Mouse (Mus musculus) neutrophil, adult 5-6 weeks (primary cell): Measurements from ENCODE around the gene Sh3bp5. TPM values are rescaled to one million over a fixed set of nuclear protein-coding genes. Genes with fewer than 3 reads are reported as not detected.
"Not testable (repeated sequence)": the region's sequence is repeated elsewhere in the genome, so short reads cannot be mapped to it uniquely, and the experiment has no call there.

Experiments used
- ATAC-seq: fragments of 151-379, 151-347 bp; 2 replicates; pipeline ENCODE4 v1.8.0; 2017; ENCODE audit warnings: mild to moderate bottlenecking, moderate TSS enrichment; ENCODE audit not compliant: insufficient number of reproducible peaks, poor library complexity, low FRiP score, severe bottlenecking; ENCODE audit errors: extremely low read depth
- total RNA-seq: library from RNA; stranded (forward); fragments of 200-1000 nt; gene quantifications from 2 replicates; pipeline ENCODE4 v1.2.3, GENCODE M21; 2017

Gene Sh3bp5
- total RNA-seq, result 110 and 118 TPM in 2 replicates

DNA sequence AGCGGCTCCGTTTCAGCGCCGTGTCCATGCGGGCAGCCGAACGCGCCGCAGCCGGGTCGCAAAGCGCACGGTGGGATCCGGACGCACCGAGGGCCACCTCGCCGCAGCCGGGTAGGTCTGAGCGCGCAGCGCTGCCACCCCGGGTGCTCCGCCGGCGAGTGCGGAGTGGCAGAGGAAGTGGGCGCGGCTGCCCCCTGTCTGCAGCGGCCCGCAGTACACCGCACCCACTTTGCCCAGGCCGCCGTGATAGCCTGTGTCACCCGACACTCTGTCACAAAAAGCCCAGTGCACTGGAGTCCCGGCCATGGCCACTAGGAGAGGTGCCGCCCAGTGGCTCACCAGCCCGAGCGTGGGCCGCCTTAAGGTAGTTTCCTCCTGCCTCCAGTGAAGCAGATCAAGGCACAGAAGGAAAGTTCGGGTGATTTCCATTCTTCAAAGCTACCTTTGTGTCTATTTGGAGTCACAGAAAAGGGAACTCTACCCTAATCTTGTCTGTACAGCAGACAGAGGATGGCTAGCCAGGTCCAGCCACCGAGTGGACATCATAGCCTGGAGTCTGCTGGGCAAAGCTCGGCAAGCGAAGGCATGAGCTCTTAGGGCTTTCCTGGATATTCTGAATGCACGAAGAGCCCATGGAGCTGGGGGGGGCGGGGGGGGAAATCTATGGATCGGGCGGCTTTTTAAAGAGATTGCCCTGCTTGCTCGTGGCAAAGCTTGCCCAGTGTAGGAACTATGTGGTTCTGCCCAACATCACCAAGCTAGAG lies at the start of gene Sh3bp5:
Gene Sh3bp5, minus strand, starts transcription at position 149 of the 764 bp plus-strand sequence.
- ATAC-seq, result peak; percentile 99

DNA sequence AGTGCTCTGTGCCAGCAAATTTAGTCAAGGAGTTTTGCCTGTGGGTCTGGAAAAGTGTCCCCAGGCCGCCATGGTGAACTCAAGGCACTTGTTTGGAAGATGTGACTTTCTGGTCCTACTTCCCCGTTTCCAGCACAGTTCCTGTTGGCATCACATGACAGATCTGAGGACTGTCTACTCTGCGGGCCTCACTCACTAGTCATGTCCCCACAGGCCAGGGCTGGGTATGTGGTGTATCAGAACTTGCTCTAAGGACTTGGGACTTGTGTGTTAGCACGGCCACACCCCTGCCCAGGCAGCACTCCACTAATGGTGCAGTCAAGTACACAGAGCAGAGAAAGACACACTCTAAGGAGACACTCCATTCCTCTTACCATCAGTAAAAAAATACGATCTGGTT lies 46.5 kb upstream of the Sh3bp5 start:
- ATAC-seq, result no peak

DNA sequence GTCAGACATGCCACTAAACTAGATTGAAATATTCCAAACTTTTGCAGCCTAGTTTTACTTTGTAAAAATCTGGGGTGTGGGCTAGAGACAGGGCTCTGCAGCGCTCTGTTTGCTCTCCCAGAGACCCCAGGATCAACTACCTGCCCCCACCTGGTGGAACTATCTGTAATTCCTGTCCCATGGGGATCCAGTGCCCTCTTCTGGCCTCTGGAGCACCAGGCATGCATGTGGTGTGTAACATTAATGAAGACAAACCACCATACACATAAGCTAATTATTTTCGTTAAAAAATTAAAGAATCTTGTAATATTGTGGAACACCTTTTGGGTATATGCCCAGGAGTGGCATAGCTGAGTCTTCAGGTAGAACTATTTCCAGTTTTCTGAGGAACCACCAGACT lies 37.4 kb upstream of the Sh3bp5 start:
- ATAC-seq, result no peak

DNA sequence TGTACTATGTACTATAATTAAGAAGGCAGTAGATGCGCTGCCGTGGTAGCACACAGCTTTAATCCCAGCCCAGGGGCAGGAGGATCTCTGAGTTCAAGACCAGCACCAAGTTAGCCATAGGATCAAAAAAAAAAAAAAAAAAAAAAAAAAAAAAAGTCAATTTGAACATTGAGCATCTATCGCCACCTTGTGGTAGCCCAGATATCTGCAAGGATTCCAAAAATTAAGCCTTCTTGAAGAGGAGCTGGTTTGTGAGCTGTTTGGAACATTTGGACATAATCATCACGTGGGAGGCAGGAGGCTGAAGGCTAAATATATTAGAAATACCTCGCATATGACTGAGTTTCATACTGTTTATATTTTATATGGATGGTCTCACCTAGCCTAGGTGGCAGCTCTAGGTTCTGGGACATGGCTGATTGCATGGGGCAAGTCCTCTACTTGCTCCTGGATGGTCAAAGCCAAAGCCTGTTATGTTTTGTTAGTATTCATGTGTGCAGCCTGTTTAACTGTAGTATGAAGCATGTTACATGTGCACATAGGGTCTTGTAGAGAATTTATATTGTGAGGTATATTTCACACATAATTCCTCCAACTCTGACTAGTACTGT lies 36.7 kb upstream of the Sh3bp5 start:
- peak; percentile 56; the same call in 1 of the 2 replicates for ATAC-seq

DNA sequence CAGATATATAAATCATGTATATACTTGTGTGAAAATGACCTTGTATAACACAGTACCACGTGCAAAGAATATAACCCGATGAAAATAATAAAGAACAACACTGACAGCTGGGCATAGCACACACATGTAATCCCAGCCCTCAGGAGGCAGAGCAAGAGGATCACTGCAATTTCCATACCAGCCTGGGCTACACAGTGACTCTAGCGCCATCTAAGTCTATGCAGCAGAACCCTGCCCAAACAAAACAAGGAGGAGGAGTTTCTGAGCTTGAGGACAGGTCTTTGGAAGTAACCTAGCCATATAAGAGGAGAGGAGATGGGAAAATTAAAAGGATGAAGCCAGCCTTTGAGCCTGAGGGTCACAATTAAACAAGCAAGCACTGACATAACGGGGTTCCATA lies 33.8 kb upstream of the Sh3bp5 start:
- ATAC-seq, result no peak

DNA sequence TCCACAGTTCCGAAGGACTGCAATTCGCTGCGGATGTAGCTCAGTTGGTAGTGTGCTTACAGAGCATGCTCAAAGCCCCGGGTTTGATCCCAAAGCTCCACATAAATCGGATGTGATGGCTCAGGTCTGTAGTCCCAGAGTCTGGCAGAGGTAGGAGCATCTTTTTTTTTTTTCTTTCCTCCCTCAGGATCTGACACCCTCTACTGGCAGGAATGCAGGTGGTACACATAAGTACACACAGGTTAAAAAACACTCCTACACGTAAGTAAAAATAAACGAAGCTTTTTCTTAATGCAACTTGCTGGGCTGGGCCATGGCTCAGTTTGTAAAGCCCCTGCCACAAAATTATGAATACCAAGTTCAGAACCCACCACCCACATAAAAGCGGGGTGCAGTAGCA lies 28.3 kb upstream of the Sh3bp5 start:
- ATAC-seq, result no peak

DNA sequence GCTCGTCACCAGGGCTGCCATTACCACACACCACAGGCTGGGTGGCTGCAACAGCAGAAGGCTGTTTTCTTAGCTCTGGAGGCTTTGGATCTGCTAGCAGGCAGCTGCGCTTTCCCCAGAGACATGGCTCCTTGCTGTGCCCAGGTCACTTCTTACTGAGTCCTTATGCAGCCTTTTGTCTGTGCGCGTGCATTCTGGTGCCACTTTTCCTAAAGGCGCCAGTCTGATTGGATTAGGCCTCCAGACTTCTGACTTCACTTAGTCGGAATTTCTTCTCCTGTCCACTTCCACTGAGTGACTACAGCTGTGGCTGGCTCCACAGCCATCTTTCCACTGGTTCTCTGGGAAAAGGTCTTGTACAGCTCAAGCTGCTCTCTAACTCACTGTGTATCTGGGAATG lies 27.0 kb upstream of the Sh3bp5 start:
- no peak for ATAC-seq

DNA sequence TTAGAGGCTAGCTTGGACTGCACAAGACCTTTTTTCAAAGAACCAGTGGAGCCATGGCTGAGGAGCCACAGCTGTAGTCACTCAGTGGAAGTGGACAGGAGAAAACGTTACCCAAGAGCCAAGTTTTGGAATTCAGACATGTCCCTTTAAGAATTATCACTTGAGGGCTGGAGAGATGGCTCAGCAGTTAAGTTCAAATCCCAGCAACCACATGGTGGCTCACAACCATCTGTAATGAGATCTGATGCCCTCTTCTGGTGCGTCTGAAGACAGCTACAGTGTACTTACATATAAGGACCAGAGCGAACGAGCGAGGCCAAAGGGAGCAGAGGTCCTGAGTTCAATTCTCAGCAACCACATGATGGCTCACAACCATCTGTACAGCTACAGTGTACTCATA lies 26.3 kb upstream of the Sh3bp5 start:
- ATAC-seq, result not testable (repeated sequence)

DNA sequence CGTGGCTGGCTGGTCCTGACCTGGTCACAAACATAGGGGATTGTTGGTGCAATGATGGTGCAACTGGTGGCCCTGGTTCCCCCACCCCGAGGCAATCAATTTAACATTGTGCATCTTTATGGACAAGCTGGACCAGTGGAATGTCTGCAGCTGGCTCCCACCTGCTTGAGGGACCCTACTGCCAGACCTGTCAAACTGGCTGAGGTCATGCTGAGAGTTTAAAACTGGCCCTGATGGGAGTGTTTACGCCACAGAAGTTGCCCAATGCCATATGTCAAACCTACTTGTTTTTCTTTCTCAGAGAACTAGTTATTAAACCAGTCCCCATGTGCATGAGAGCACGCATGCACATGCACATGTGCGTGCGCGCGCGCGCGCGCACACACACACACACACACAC lies 22.1 kb upstream of the Sh3bp5 start:
- no peak for ATAC-seq

DNA sequence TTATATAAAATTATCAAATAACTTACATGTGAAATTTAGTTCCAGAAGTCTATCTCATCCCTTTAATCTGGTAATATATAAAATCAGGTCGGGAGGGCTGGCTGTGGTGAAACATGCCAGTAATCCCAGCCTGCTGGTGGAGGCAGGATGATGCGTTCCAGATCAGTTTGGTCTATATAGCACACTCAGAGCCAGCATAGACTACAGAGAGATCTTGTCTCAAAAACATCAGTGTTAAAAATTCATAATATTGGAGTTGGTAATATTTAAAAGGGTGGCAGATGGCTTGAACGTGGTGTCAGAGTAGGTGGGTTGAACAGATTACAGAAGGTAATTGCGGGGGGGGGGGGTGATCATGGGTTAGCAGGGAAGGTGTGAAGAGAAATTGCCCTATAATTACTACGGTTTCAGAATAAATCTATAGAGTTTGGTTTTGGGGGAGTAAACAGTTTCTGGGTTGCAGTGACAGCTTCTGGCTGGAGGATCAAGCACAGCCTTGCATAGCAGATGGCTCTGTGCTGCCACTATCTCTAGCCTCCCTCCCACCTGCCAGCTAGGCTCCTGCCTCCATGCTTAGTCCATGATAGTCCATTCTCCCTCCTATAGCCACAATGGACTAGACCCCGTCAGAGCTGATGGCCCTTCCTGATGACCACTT lies 20.3 kb upstream of the Sh3bp5 start:
- no peak for ATAC-seq

DNA sequence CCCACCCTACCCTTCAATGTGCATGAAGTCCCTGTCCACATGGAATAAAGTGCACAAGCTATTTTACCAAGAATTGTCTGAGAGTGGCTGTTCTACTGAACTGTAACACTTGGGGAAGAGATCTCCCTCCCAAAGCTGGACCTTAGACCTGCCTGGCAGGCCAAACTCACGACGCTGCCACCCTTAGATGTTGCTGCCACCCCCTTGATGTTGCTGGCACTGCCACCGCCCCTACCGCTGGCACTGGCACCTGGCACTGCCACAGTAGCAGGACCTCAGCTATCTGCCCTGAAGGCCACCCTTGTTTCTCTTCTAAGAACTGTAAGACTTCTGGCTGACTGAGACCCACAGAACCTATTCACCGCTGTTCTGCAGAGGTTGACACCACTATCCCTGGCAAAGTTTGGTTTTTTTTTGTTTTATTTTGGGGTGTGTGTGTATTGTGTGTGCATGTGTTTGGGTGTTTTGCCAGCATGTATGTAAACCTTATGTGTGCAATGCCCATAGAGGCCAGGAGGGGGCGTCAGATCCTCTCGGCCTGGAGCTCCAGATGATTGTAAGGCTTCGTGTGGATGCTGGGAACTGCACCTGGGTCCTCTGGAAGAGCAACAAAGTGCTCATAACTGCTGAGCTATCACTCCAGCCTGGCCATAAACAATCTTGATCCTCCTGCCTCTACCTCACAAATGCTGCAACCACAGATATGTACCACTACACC lies 19.1 kb upstream of the Sh3bp5 start:
- no peak for ATAC-seq

DNA sequence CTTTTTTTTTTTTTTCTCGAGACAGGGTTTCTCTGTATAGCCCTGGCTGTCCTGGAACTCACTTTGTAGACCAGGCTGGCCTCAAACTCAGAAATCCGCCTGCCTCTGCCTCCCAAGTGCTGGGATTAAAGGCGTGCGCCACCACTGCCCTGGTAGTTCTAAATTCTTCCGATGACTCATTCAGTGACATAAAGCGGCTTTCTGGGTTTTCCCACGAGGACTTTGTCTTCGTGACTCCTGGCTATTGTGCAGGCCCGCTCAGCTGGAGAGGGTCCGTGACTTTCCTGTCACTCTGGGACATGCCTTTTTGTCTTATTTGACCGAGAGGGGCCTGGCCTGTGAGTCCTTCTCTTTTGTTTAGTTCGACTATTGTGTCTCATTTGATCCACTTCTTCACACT lies 18.1 kb upstream of the Sh3bp5 start:
- ATAC-seq, result not testable (repeated sequence)

DNA sequence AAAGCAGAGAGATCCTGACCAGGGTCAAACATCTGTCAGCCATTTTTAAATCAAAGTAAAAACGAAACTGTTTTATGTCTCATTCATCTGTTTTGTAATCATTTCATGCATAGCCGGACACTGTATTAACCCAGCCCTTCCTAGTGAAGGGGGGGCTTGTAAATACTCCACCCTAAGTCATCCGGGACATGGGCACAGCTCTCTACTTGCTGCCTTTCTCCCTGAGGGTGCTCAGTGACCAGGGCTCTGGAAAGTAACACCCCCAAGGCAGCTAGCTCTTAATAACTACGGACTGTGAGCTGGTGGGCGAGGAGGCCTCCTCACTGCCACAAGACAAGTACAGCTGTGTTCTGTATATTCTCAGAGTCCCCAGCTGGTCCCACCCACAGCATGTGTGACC lies 13.1 kb upstream of the Sh3bp5 start:
- ATAC-seq, result no peak

DNA sequence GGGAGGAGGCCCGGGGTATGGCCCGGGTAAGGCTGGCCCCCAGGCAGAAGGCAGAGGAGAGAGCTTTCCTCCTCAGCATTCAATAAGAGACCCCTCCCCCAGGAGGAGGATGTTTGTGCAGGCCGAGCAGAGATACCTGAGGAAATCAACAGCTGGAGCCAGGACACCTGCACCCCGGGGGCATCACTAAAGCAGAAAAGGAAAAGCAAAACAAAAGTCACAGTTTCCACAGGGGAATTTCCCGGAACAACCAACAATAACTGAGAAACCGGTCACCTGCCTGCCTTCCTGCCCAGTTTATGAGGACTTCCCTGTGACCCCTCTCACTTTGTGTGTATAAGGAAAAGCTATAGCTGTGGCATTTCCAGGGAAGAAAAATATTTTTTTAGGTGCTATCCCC lies 7.7 kb upstream of the Sh3bp5 start:
- no peak for ATAC-seq

DNA sequence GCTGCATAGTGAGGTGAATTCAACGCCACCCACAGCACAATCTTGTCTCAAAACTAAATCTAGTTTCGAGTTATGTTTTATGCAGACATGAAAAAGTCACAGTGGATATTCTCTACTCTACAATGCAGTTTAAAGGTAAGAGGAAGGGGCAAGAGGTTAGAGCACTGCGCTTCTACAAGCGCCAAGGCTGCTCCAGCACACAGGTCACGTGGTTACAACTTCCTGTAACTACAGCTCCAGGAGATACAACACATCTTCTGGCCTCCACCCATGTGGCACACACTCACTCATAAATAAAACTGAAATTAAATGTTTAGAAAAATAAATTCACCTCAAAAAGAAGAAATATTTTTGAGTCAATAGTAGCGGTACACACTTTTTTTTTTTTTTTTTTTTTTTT lies 4.8 kb upstream of the Sh3bp5 start:
- ATAC-seq, result no peak; the same call in 1 of the 2 replicates

DNA sequence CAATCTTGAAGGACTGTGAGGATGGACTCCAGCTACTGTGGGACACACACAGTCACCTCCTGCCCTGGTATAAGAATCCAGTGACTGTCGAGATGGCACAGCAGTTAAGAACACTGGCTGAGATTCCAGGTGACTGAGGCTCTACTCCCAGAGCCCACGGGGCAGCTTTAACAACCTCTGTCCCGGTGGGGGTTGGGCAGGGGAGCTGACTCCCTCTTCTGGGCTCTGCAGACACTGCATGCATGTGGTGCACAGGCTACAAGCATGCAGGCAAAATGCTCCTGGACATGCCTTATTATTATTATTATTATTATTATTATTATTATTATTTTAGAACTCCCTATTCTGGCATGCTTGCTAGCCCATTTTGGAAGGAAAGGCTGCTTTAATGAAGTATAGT lies 4.4 kb upstream of the Sh3bp5 start:
- ATAC-seq, result no peak

DNA sequence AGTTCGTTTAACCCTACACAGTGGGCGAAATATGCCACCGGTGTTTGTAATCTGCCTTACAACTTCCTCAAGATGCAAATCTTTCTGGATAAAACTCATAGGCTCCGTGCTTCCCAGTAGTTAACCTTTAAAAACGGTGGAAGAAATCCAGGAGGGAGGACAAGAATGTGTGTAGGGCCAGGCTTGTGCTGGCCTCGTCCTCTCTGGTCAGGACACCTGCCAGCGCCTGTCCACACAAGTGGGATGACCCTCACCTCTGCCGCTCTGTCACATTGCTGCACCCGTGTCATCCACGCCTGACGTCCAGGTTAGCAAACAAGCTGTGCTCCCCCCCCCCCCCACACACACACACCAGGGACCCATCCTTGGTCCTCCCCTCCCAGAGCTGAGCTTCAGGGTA lies 3.4 kb upstream of the Sh3bp5 start:
- no peak for ATAC-seq

DNA sequence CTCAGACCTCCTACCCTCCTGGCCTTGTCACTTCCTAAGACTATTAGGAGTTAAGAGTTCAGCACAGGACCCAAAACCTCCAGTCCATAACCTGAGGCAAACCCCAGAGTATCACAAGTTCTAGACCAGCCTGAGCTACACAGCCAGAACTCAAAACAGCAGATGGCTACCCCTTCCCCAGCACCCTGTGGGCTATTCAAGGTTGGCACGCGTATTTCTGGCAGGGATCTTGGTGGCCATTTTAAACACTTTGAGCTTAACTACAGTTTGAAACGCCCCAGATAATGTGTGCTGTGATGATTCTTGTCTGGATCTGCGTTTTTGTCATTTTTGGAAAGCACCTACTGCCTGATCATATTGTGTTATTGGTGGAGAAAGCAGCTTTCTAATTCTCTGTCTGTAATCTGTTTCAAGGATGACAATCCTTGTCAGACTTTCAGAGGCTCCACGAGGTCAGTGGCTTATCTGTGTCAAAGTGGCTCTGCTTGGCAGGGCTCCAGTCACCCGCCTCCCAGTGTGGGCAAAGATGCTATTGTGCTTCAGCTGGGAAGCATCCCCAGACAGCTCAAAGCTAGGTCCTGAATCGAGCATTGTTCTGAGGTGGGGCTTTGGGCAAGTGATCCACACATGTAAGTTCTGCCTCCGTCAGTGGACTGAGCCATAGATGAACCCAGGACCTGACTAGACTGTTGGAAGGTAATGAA lies 2.1 kb upstream of the Sh3bp5 start:
- no peak for ATAC-seq
